Mouse (Mus musculus) intestine, embryonic 14.5 days (tissue): Measurements from ENCODE around the gene Ech1. TPM values are rescaled to one million over a fixed set of nuclear protein-coding genes. Genes with fewer than 3 reads are reported as not detected.

Experiments used
- ATAC-seq: fragments of 200-750 bp; cut with Nextera tagmentation; replicated peaks from 2 replicates; pipeline ENCODE4 v1.8.0; 2017; ENCODE audit warnings: low read depth, moderate number of reproducible peaks, moderate TSS enrichment, moderate library complexity; ENCODE audit not compliant: low FRiP score, low TSS enrichment
- DNase-seq: peaks from one replicate; pipeline ENCODE4 v3.0.0-alpha.2; 2018; ENCODE audit warnings: low spot score
- H3K27ac ChIP-seq: fragments of 300-500 bp; sonication (generic); 2 replicates; pipeline ENCODE4 v1.5.1; 2014; ENCODE audit warnings: low read depth, mild to moderate bottlenecking, control low read depth
- H3K27me3 ChIP-seq: fragments of 300-500 bp; sonication (generic); replicated peaks from 2 replicates; pipeline ENCODE4 v1.6.1; 2014; ENCODE audit warnings: low read length, control low read depth; ENCODE audit not compliant: control insufficient read depth, insufficient read depth
- H3K36me3 ChIP-seq: fragments of 300-500 bp; sonication (generic); 2 replicates; pipeline ENCODE4 v1.6.1; 2014; ENCODE audit warnings: low read length, control low read depth; ENCODE audit not compliant: control insufficient read depth, insufficient read depth
- H3K4me1 ChIP-seq: fragments of 300-500 bp; sonication (generic); replicated peaks from 2 replicates; pipeline ENCODE4 v1.6.1; 2014; ENCODE audit warnings: low read length, control low read depth, mixed read lengths; ENCODE audit not compliant: control insufficient read depth, insufficient read depth
- H3K4me2 ChIP-seq: fragments of 300-500 bp; sonication (generic); 2 replicates; pipeline ENCODE4 v1.6.1; 2014; ENCODE audit warnings: low read length
- H3K4me3 ChIP-seq: fragments of 300-500 bp; sonication (generic); 2 replicates; pipeline ENCODE4 v1.5.1; 2014; ENCODE audit warnings: low read depth, low read length, control low read depth, mixed read lengths
- H3K9ac ChIP-seq: fragments of 300-500 bp; sonication (generic); 2 replicates; pipeline ENCODE4 v1.6.1; 2014; ENCODE audit warnings: mild to moderate bottlenecking, low read length
- H3K9me3 ChIP-seq: fragments of 300-500 bp; sonication (generic); 2 replicates; pipeline ENCODE4 v1.6.1; 2016; ENCODE audit warnings: low read length, control low read depth; ENCODE audit not compliant: control insufficient read depth
- WGBS: fragments of 180-500 bp; shearing (Covaris S2); extraction: QIAGEN DNeasy Blood & Tissue Kit; methylation state at CpG from one replicate; pipeline ENCODE4 v1.1.7; 2014; 5-methylcytosine and 5-hydroxymethylcytosine counted together
- polyA plus RNA-seq: library from polyadenylated mRNA; unstranded; fragments of >200 nt; fragmentation: Nextera tagmentation; extraction: Ambion mirVana; gene quantifications from 2 replicates; pipeline ENCODE4 v1.2.1, GENCODE M21; 2014

Ech1 gene
- polyA plus RNA-seq, 1 experiment from 2014 or later, result 188 TPM

DNA sequence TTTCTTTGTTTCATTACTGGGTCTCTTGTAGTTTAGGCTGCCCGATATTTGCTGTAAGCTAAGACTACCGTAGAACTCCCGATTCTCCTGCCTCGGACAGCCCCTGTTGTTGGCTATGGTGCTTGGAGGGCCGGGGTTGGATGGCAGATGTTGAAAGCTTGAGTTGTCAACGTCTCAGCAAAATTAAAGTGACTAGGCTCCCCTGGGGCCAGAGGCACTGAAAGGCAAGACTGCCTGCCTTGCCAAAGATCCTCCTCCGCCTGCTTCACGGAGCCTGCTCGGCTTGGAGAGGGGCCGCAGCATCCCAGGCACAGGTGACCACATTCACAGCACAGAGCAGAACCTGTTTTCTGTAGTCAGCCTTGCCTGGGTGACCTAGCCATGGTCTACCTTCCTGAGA is 55.5 kb downstream of the Ech1 start:
- no peaks in the 10 kb centered on the region for H3K27me3 ChIP-seq
- H3K4me3 ChIP-seq, result no peak overlapping the region
- no peaks in the 10 kb centered on the region for H3K9me3 ChIP-seq
- H3K27ac ChIP-seq, result no peak overlapping the region
- H3K9ac ChIP-seq, result no peak overlapping the region
- no peaks in the 10 kb centered on the region for H3K36me3 ChIP-seq
- no peak for ATAC-seq
- WGBS, result 81% methylated on average over 10 of the region's 10 CpGs
- no peaks in the 10 kb centered on the region for H3K4me1 ChIP-seq
- DNase-seq, result no peak
- H3K4me2 ChIP-seq, result no peak overlapping the region

DNA sequence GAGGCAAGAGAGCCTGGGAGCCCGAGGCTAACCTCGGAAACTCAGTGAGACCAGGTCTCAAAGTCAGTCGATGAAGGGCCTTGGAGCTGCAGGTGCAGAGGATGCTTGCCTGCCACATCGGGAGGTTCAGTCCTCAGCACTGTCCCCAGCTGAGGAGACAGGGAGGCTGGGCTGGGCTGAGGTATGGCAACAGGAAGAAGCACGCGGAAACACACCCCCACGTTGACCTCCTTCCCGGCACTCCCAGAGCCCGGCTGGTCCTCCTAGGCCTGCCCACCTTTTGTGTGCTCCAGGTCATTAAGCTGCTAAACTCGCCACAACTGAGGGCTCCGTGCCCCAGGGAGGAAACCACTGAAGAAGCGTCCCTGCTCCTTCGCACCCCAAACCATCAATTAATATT is 56.2 kb downstream of the Ech1 start, which contains the start of gene Capn12:
Gene Capn12, plus strand, starts transcription at position 224 of the 400 bp plus-strand sequence.
- 39% methylated on average over 13 of the region's 13 CpGs for WGBS
- H3K4me3 ChIP-seq, result no peak within 1 kb of the TSS
- no peak within 1 kb of the TSS for H3K27ac ChIP-seq
- no peak within 1 kb of the TSS for H3K9ac ChIP-seq
- no peaks in the 10 kb centered on the region for H3K9me3 ChIP-seq
- H3K27me3 ChIP-seq, result no peaks in the 10 kb centered on the region
- no peak for DNase-seq
- no peak within 1 kb of the TSS for H3K4me2 ChIP-seq
- H3K36me3 ChIP-seq, result no peaks in the 10 kb centered on the region
- 0 out of 2 replicates have a peak, but pooled peaks have one; percentile 17 for ATAC-seq
- H3K4me1 ChIP-seq, result no peaks in the 10 kb centered on the region

Other genes with a start within 250 kb of the Ech1 start
- gene Samd4b, start 227.1 kb upstream of the Ech1 start, polyA plus RNA-seq, result 26.7 and 27.7 TPM in 2 replicates
- 50.2 and 50.8 TPM in 2 replicates for gene Pak4, start 227.0 kb upstream of the Ech1 start, polyA plus RNA-seq
- not detected in 2 replicates for gene Acp7, start 193.9 kb upstream of the Ech1 start, polyA plus RNA-seq
- gene Fbxo27, start 132.4 kb upstream of the Ech1 start, polyA plus RNA-seq, result 2.8 and 3.8 TPM in 2 replicates
- 6.2 and 7.6 TPM in 2 replicates for gene Fbxo17, start 108.4 kb upstream of the Ech1 start, polyA plus RNA-seq
- gene Mrps12, start 83.4 kb upstream of the Ech1 start, polyA plus RNA-seq, result 152 and 157 TPM in 2 replicates
- gene Sars2, start 83.2 kb upstream of the Ech1 start, polyA plus RNA-seq, result 27.1 and 30.2 TPM in 2 replicates
- gene Ccer2, start 69.0 kb upstream of the Ech1 start, polyA plus RNA-seq, result not detected in 2 replicates
- 56.8 and 60.1 TPM in 2 replicates for gene Sirt2, start 58.5 kb upstream of the Ech1 start, polyA plus RNA-seq
- gene Nfkbib, start 57.7 kb upstream of the Ech1 start, polyA plus RNA-seq, result 38.7 and 41.8 TPM in 2 replicates
- 3.5 and 4.3 TPM in 2 replicates for gene Rinl, start 36.2 kb upstream of the Ech1 start, polyA plus RNA-seq
- 232 and 241 TPM in 2 replicates for gene Hnrnpl, start 16.7 kb upstream of the Ech1 start, polyA plus RNA-seq
- 604 and 737 TPM in 2 replicates for gene Lgals4, start 8.6 kb downstream of the Ech1 start, polyA plus RNA-seq
- 0.42 and 0.58 TPM in 2 replicates for gene Lgals7, start 38.6 kb downstream of the Ech1 start, polyA plus RNA-seq
- 0.23 and 0.44 TPM in 2 replicates for gene Capn12, start 56.2 kb downstream of the Ech1 start, polyA plus RNA-seq
- gene Actn4, start 137.1 kb downstream of the Ech1 start, polyA plus RNA-seq, result 298 and 300 TPM in 2 replicates
- gene Eif3k, start 156.6 kb downstream of the Ech1 start, polyA plus RNA-seq, result 444 and 452 TPM in 2 replicates
- gene Map4k1, start 156.8 kb downstream of the Ech1 start, polyA plus RNA-seq, result 10.0 and 11.6 TPM in 2 replicates